Mouse (Mus musculus) B cell, adult 62 days (primary cell): ENCODE data around the gene Rbm7. TPM values are rescaled to one million over a fixed set of nuclear protein-coding genes. Genes with fewer than 3 reads are reported as not detected.

Source experiments
- total RNA-seq: library from RNA; stranded (reverse); gene quantifications from 4 replicates; pipeline ENCODE4 v1.2.4, GENCODE M21; 2023

Gene Rbm7
- 94.1 to 100 TPM (median 96.1 TPM) in 4 replicates for total RNA-seq

DNA sequence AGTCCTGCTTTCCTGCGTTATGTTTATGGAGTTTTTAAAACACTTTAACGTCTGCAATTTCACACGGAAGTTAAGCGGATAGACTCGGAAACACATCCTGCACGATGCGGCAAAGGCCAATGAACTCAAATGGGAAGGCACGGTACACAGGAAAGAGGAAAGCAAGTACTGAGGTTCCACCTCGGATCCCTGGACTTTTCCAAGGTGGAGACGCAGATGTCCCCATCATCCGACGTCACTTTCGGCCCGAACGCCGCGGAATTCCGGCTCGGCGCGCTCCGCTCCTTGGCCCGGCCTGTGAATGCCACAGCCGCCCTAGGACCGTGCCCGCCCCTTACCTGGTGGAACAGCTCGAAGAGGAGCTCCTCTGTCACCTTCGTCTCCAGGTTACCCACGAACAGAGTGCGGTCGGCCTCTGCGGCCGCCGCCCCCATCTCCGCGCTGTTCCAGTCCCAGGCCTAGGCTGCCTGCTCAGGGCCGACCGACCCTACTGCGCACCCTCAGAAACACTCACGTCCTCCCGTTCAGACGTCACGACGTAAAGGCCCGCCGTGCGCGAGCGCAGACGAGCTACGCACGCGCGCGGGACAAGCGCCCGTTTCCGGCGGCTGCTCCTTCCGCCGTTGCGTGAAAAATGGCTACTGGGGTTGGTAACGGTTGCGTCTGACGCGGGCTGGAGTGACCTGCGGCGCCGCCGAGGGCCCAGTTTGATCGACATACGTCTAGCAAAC is at the start of gene Rbm7, which contains the start of gene Gm5617:
TSS of gene Rbm7 (minus strand) at position 483 of the 731 bp plus-strand sequence.
TSS of gene Gm5617 (plus strand) at position 626 of the 731 bp plus-strand sequence.

DNA sequence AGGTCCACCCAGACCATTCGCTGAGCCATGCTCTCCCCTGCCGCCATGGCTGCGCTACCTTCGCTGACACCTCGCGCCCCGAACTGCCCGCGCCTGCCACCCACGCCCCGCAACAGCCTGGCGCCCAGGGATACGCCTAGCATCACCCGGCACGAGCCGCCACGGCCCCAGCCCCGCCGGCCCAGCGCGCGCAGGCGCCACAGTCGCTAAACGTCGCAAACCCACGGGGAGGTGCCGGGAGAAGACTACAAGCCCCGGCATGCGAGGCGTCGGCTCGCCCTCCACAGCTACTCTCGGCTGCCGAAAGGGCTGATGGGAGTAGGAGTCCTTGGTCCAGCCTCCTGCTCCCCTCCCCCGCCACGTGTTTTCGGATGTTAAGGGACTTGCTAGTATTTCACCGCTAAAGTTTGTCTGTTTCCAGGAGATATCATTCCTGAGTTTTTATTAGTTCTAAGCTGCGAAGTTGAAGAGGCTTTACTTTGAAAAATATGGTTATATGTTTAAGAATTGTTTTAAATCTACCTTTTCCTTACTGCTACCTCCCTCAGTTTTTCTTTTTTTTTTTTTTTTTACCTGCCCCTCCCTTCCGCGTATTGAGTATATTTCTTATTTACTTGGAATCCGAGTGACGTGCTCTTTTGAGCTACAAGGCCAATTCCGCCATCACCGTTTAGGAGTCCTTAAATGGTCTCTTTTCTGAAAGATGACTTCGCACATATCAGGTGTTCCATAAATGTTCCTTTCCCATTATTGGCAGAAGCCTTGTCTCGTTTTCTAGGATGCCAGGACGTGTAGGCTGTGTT is 14.5 kb downstream of the Rbm7 start, which contains the start of gene Rexo2:
TSS of gene Rexo2 (minus strand) at position 213 of the 803 bp plus-strand sequence.

Other genes with a start within 250 kb of the Rbm7 start
- gene Nxpe2, start 141.8 kb downstream of the Rbm7 start, total RNA-seq, result 61.1 to 73.0 TPM (median 69.4 TPM) in 4 replicates
- gene Rexo2, start 14.7 kb downstream of the Rbm7 start, total RNA-seq, result 37.0 to 39.9 TPM (median 37.9 TPM) in 4 replicates
- gene Gm5617, start 143 bp upstream of the Rbm7 start, total RNA-seq, result 14.8 to 20.7 TPM (median 19.6 TPM) in 4 replicates
- gene Nnmt, start 109.9 kb upstream of the Rbm7 start, total RNA-seq, result not detected in 4 replicates